Mouse (Mus musculus) kidney, adult 11 months (tissue): ENCODE results near the gene Fam172a.
"Not testable (repeated sequence)": the region's sequence is repeated elsewhere in the genome, so short reads cannot be mapped to it uniquely, and the experiment has no call there.

ENCODE experiments used
- DNase-seq: peaks from one replicate; pipeline ENCODE4 v3.0.0; 2022

The Fam172a gene

GRCm38 (mm10) chr13:77701733-77702132, at the start of gene Fam172a:
Gene Fam172a, plus strand, starts transcription at chr13:77702033.
- not testable (repeated sequence) for DNase-seq

GRCm38 (mm10) chr13:77688651-77689050, 13.2 kb upstream of the Fam172a start:
- no peak for DNase-seq

- DNase-seq = peak; percentile 93
These were observed 6.7 kb downstream of the Fam172a start for GRCm38 (mm10) chr13:77708514-77709013.

DNA sequence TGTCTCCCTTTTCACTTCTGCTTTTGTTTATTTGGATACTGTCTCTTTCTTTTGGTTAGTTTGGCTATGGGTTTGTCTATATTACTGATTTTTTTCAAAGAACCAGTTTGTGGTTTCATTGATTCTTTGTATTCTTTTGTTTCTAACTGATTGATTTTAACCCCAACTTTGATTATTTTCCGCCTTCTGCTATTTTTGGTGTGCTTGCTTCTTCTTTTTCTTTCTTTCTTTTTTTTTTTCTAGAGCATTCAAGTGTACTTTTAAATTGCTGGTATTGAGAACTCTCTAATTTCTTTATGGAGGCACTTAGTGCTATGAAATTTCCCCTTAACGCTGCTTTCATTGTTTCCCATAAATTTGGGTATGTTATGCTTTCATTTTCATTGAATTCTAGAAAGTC, 15.7 kb downstream of the Fam172a start:
- DNase-seq = no peak

DNA sequence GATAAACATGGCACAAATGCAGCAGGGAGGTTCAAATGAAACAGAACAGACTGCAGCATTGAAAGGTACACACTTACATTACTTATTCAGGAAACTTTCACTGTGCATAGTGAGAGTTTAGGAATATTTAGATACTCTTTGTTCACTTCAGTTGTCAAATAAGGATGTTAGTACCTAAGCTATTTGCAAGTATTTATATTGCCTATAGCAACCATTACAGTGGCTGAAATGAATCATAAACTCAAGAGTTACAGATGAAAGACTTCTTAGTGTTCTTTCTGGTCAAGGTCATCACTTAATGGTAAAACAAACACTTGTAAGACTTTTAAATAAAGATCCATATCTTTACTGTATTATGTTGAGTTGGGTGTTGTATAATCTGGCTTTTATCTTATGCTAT, 41.0 kb downstream of the Fam172a start:
- no peak for DNase-seq

- no peak for DNase-seq
These were observed 75.8 kb downstream of the Fam172a start for GRCm38 (mm10) chr13:77777606-77778005.

DNA sequence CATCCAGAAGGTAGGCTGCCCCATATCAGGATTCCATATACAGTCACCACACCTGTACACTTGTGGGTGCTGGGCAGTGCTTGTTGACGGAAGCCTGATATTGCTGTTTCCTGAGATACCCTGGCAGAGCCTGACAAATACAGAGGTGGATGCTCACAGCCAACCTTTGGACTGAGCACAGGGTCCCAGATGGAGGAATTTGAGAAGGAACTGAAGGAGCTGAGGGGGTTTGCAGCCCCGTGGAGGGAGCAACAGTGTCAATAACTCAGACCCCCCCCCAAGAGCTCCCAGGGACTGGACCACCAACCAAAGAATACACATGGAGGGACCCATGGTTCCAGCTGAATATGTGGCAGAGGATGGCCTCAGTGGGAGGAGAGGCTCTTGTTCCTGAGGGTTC, 105.5 kb downstream of the Fam172a start:
- not testable (repeated sequence) for DNase-seq

- DNase-seq = no peak
These were observed 108.6 kb downstream of the Fam172a start for GRCm38 (mm10) chr13:77810449-77810848.

GRCm38 (mm10) chr13:77826138-77826537, 124.3 kb downstream of the Fam172a start:
- no peak for DNase-seq

- no peak for DNase-seq
These were observed 141.3 kb downstream of the Fam172a start for GRCm38 (mm10) chr13:77843017-77843654.

GRCm38 (mm10) chr13:77848868-77849267, 147.0 kb downstream of the Fam172a start:
- DNase-seq = no peak

DNA sequence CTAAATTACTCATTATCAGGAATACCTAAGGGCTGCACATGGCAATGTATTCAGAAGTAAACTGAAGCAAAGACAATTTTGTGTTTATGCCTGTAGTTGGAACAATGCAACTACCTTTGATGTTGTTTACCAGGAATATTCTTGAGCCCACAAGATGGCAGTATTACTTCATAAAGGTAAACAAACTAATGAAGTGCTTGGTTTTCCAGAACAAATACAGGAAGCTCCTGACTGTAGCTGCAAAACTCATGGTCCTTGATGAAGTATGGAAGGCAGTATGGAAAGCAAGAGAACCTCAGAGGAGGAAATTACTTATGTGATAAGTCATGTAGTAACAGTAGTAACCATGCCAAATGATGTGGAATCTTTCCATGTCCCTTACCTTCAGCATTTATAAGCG, 163.0 kb downstream of the Fam172a start:
- DNase-seq = no peak

DNA sequence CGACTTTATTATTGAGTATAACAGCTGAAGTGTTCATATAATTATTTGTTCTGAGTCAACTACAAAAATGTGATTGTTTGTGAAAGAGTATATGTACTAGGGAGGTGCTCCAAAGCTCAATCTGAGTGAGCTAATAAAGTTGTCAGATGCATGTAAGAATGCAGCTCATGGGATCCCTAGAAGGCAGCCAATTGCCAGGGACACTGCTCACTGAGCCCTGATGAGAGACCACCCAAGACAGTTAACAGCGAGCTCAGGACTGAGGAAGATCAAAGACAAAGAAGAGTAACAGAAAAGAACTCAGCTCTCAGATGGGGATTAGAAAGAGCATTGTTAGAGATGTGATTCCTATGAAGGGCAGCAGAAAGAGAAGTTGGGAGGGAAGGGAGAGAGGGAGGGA, 166.5 kb downstream of the Fam172a start:
- no peak for DNase-seq

GRCm38 (mm10) chr13:77878120-77878519, 176.3 kb downstream of the Fam172a start:
- no peak for DNase-seq

GRCm38 (mm10) chr13:77878545-77878944, 176.7 kb downstream of the Fam172a start:
- no peak for DNase-seq

DNA sequence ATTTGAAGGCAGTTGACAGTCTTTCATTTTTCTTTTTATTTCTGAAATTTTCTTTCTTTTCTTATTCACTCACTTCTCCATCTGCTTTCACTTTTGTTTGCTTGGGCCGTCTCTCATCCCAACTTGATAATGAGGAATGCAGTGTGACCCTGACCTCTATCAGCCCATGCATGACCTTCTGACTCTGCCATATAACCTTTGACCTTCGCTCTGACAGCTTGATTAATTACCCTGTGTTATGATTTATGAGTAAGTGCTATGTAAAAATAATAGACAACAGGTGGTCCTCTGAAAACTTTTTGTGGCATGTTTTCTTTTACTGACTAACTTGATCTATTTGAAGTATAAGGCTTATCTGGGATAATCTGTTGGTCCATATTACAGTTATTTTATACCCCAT, 195.8 kb downstream of the Fam172a start:
- no peak for DNase-seq

- no peak for DNase-seq
These were observed 196.4 kb downstream of the Fam172a start for GRCm38 (mm10) chr13:77898066-77898796.

GRCm38 (mm10) chr13:77899725-77900124, 197.9 kb downstream of the Fam172a start:
- DNase-seq = no peak

GRCm38 (mm10) chr13:77900843-77901242, 199.0 kb downstream of the Fam172a start:
- DNase-seq = no peak

DNA sequence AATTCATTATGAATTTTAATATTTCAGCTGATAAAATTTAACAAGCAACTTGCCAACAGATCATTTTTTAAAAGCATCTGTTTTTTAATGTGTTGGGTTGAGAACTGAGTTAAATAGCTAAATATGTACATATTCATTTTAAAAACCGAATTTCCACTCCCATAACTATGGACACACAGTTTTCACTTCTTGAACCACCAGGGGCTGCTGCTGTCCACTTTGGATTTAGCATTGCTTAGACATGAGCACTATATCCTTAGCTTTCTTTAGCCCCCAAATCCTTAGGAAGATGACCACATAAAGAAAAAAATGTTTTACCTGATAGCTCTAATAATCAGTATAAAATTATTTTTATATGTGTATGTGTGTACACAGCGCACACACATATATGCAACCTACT, 207.4 kb downstream of the Fam172a start:
- DNase-seq = no peak

DNA sequence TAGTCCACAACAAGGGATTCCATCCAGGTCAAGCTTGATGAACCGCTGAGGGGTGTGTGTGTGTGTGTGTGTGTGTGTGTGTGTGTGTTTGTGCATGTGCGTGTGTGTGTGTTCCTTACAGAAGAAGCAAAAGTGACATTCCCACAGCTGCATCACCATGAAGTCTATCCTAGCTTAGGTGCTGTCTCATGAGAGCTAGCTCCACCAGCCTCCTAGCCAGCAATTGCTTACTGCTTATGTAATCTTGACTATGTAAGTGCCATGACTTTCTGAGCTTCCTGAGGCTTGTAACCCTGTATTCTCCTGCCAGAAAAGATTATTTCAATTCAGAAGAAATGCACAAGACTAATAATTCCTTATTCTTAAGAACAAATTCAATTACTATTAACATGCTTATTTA, 221.0 kb downstream of the Fam172a start:
- no peak for DNase-seq

DNA sequence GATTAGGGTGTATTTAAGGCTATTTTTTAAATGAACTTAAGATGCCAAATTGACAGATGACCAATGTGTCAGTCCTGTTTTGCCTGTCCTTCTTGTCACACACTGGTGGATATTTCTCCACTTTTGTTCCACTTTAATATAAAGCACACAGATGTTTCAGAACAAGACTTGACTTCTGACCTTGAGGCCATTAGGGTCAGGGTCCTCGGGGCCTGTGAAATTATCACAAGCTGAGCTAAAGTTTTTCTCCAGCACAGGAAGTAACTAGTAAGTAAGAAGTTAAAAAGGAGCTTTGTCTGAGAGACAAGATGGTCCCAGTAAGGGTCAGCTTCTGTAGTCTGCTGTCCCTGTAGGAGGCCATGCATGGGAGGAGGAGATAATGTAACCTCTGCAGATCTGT, 255.8 kb downstream of the Fam172a start:
- no peak for DNase-seq

DNA sequence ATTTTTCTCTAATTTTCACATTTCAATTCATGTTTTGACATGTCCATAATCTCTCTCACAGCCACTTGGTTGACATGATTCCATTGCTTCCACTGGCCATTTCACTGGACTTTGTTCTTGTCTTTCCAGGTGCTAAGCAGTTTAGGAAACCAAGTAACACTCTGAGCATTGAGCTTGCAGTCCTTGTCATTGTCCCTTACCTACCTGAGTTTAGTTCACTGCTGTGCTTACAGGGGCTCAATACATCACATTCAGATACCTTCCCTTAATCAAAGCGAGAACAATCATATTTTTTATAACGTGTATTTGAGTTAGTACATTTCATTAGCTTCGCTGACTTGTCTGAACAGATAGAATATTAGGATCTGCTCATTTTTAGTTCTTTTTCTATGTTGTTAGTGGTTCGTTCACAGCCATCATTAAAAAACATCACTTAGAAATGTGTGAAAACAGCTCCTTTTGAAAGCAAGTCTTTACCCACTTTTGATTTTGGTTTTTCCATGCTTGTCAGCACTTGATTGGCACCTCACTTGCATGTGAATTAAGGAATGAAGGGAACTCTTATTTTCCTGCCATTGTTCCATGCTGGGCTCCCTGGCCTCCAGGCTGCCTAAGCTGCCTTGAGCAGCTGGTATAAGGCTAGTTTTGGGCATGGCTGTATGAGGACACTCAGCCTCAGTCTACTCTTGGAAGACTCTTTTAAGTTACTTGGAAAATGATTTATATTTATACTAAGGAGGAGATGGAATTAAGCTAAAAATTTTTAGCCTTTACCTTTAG, 257.9 kb downstream of the Fam172a start:
- no peak for DNase-seq

GRCm38 (mm10) chr13:77976248-77976647, 274.4 kb downstream of the Fam172a start:
- DNase-seq = no peak
